Mouse (Mus musculus) small intestine, adult 2 months (tissue): Measurements from ENCODE around the gene Camk2n1.

Experiments
- CTCF ChIP-seq: fragments of 200-500 bp; IDR thresholded peaks from 2 replicates; pipeline ENCODE4 v1.5.1; 2012; ENCODE audit warnings: low read depth, mild to moderate bottlenecking, control low read depth, inconsistent platforms, low read length, moderate library complexity, mixed read lengths; ENCODE audit not compliant: insufficient replicate concordance, insufficient read length; ENCODE audit errors: extremely low read depth
- POLR2A ChIP-seq: fragments of 200-500 bp; IDR thresholded peaks from 2 replicates; pipeline ENCODE4 v1.6.1; 2012; ENCODE audit warnings: low read depth, mild to moderate bottlenecking, control low read depth, inconsistent platforms, low read length, moderate library complexity

DNA sequence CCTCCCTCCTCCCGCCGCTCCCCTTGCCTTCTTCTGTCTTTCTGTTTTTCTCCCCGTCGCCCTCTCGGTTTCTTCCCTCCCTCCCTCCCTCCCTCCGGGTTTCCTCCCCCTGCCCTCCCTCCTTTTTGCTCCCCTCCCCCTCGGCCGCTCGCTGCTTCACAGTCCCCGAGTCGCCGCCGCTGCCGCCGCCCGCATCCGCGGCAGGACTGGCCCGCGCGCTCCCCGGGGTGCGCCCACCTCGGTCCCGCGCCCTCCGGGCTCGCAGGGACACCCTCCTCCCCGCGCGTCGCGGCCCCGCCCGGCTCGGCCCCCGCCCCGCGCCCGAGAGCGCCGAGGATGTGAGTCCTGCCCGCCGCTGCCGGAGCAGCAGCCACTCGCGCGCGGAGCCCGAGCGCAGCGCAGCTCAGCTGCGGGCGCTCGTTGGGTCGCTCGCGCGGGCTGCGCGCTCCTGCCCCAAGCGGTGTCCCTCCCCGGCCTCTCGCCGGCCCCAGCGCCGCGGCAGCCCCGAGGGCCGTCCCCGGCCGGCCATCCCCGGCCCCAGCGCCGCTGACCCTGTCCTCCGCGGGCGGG, 542 bp downstream of the Camk2n1 start:
- TF ChIP-seq CTCF (no peak), POLR2A (no peak)
